Mouse (Mus musculus) testis, postnatal 10 days (tissue): ENCODE data around the gene Tifa.

Source experiments
- DNase-seq: peaks from one replicate; pipeline ENCODE4 v3.0.0; 2021; ENCODE audit warnings: low spot score

Tifa gene

GRCm38 (mm10) chr3:127868046-127868758 lies 78.6 kb downstream of the Tifa start:
- DNase-seq, result no peak

- DNase-seq, result no peak
Measured at GRCm38 (mm10) chr3:127868880-127869279, 79.3 kb downstream of the Tifa start.

DNA sequence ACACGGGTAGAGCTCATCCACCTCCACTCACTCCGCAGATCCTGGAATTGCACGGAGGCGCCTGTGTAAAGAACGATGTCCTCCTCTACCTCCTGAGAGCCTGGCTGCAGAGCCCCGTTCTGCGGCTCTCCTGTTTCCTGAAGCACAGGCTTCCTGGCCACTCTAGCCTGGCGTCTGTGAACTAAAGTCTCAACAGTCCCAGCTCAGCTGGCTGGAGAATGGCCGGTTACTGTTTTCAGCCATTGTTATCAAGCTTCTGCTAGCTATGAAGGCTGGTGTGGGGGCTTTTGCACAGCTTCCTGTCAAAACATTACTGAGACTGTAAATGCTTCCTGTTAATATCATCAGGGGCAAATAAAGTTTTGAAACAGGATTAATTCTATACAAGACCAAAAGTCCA lies 82.0 kb downstream of the Tifa start:
- no peak for DNase-seq

- DNase-seq, result no peak
Measured at GRCm38 (mm10) chr3:127874254-127874883, 84.8 kb downstream of the Tifa start.

- DNase-seq, result no peak
Measured at GRCm38 (mm10) chr3:127875059-127875458, 85.5 kb downstream of the Tifa start.

DNA sequence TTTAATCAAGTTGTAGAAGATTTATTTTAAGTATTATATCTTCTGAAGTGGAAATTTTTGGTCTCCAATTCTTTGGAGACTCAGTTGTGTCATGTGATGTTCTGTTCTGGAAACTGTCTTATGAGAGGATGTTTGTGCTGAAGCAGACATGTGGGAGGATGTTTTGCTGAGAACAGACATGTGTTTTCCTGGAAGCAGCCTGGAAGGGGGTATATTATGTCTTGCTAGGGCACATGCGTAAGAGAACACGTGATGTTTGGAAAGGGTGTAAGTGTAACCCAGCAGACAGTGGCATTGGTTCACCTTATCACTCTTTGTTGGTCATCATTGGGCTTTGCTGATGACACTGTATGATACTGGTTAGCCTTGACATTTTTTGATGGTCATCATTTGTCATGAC lies 85.9 kb downstream of the Tifa start:
- no peak for DNase-seq

- DNase-seq, result no peak
Measured at GRCm38 (mm10) chr3:127879968-127880367, 90.4 kb downstream of the Tifa start.

GRCm38 (mm10) chr3:127881684-127882083 lies 92.1 kb downstream of the Tifa start:
- DNase-seq, result no peak
